20 mouse cellular contexts compared by ENCODE assay signal in genomic region chr6:55448199-55448598, GRCm38 (mm10). TPM values are rescaled to one million over a fixed set of nuclear protein-coding genes. Genes with fewer than 3 reads are reported as not detected.
"Had no signal": no experiment of that assay in that cellular context is flagged by ENCODE, and none has a peak within 500 bp of the region (broad histone marks: within the 10 kb centered on the region; RNA-seq: fewer than 3 reads in every experiment).

No protein-coding gene starts in this region.

- H3K9ac ChIP-seq: liver, embryonic 13.5 days; liver, embryonic 15.5 days; liver, postnatal 0 days; lung, embryonic 15.5 days; midbrain, embryonic 12.5 days; midbrain, embryonic 15.5 days; neural tube, embryonic 12.5 days; stomach, embryonic 15.5 days had no signal

- H3K36me3 ChIP-seq: liver, embryonic 13.5 days; liver, embryonic 15.5 days; lung, embryonic 15.5 days; midbrain, embryonic 12.5 days; midbrain, embryonic 15.5 days; neural tube, embryonic 12.5 days; stomach, embryonic 15.5 days had no signal

- H3K4me2 ChIP-seq: liver, embryonic 13.5 days; liver, embryonic 15.5 days; lung, embryonic 15.5 days; midbrain, embryonic 12.5 days; midbrain, embryonic 15.5 days; neural tube, embryonic 12.5 days; stomach, embryonic 15.5 days had no signal

- H3K27me3 ChIP-seq: midbrain, embryonic 15.5 days had no signal

- ATAC-seq: liver, postnatal 0 days; lung, postnatal 0 days; midbrain, embryonic 15.5 days had no signal

- H3K4me3 ChIP-seq: liver, embryonic 13.5 days; liver, embryonic 15.5 days; lung, embryonic 15.5 days; megakaryocyte, embryonic 14.5 days; midbrain, embryonic 12.5 days; midbrain, embryonic 15.5 days; neural tube, embryonic 12.5 days; stomach, embryonic 15.5 days had no signal

- H3K27ac ChIP-seq: liver, embryonic 13.5 days; liver, embryonic 15.5 days; lung, embryonic 15.5 days; macrophage; midbrain, embryonic 12.5 days; midbrain, embryonic 15.5 days; neural tube, embryonic 12.5 days; stomach, embryonic 15.5 days; stomach, postnatal 0 days had no signal

- H3K4me1 ChIP-seq: liver, embryonic 13.5 days; liver, embryonic 15.5 days had no signal

- H3K9me3 ChIP-seq: liver, embryonic 13.5 days; liver, embryonic 15.5 days; lung, embryonic 15.5 days; megakaryocyte, embryonic 14.5 days; midbrain, embryonic 12.5 days; midbrain, embryonic 15.5 days; neural tube, embryonic 12.5 days; stomach, embryonic 15.5 days had no signal

- DNase-seq: liver, embryonic 13.5 days; liver, postnatal 0 days; lung, adult 2 months; lung, postnatal 14 days; lung, postnatal 36 days; thymus, adult 2 months; thymus, postnatal 25 days; thymus, postnatal 4 days had no signal

RNA-seq across cellular contexts. Expression of gene Adcyap1r1, which starts 3.6 kb away (rescaled TPM):
- total RNA-seq: monocyte, adult 5-6 weeks; neutrophil, adult 5-6 weeks had no signal
- polyA plus RNA-seq: liver, postnatal 0 days; macrophage had no signal
